Mouse (Mus musculus) gonadal fat pad, adult 2 months (tissue): Measurements from ENCODE around the gene Sdk2. TPM values are rescaled to one million over a fixed set of nuclear protein-coding genes. Genes with fewer than 3 reads are reported as not detected.

Source experiments
- DNase-seq: peaks from one replicate; pipeline ENCODE4 v3.0.0-alpha.2; 2012; ENCODE audit warnings: low read depth
- polyA plus RNA-seq: library from polyadenylated mRNA; depleted of rRNA; stranded (reverse); fragments of >200 nt; gene quantifications from 2 replicates; pipeline ENCODE4 v1.2.3, GENCODE M21; 2012; rRNA removed

The Sdk2 gene
- polyA plus RNA-seq = 8.0 and 9.5 TPM in 2 replicates

DNA sequence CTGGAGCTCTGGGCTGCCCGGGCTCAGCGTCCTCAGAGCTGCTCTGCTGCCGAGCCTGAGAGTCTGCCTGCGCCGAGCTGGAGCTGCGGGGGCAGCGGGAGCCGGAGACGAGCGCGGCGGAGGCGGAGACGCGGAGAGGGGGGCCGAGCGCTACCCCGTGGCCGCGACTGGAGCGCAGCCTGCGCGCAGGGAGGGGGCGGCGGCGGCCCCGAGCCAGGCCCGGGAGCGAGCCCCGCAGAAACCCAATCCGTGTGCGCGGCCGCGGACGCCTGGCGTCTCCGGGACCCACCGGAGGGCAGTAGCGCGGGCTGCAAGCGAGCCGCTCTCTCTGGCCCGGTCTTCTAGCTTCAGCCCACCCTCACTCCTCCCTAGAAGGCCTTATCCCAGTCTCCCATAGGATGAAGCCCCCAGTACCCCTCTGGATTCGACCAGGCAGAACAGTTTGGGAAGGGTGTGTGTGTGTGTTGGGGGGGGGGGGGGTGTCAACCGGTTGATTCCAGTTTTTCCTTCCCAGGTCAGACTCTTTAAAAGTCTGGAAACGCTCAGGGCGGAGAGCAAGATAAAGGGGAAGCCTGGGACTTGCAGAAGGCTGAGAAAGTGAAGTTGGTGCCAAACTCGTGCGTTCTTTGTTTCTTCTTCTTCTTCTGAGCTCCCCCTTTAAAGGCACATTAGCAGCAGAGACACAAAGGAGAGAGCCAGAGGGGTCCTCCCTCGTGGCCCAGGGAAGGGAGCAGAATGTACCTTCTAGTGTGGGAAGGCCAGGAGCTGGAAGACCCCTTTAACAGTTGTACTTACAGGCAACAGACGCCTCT is at the start of gene Sdk2:
TSS of gene Sdk2 (minus strand) at position 96 of the 812 bp plus-strand sequence.
- DNase-seq = no peak

GRCm38 (mm10) chr11:114115077-114115476 is 48.2 kb upstream of the Sdk2 start:
- DNase-seq = no peak

- DNase-seq = no peak
Measured at GRCm38 (mm10) chr11:114114674-114115073, 47.8 kb upstream of the Sdk2 start.

DNA sequence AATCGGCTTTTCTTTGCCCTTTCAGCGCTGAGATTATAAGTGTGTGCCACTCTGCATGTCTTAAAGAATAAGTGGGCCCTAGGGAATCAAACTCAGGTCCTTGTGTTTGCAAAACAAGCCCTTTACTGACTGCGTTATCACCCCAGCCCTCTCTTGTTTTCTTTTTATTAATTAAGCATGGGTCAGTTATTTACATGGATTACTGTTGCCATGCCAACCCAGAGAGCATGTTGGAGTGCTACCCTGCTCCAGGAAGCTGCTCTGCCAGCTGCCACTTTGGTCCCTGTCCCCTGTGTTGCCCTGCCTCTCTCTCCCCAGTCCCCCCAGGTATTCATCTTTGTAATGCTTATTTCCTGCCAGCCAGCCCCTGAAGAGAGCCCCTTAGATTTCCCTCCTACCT is 44.0 kb upstream of the Sdk2 start:
- no peak for DNase-seq

DNA sequence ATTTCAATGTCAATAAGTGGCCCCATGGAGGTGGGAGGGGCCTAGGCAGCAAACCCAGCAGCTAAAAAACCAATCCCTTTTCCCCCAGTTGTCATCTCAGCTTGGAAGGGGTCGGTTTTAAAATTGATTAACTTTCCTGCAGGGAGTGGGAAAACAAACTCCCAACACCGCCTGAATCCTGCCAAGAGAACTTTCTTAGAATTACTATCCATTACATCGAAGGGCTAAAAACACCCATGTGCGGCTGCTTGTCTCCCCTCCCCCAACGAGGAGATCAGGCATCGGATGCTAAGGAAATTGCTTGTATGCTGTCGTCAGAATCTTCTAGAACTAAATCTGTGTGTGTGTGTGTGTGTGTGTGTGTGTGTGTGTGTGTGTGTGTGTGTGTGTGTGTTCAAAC is 26.8 kb upstream of the Sdk2 start:
- DNase-seq = no peak

- no peak for DNase-seq
Measured at GRCm38 (mm10) chr11:114093175-114093574, 26.3 kb upstream of the Sdk2 start.

GRCm38 (mm10) chr11:114080606-114081005 is 13.8 kb upstream of the Sdk2 start:
- DNase-seq = no peak

DNA sequence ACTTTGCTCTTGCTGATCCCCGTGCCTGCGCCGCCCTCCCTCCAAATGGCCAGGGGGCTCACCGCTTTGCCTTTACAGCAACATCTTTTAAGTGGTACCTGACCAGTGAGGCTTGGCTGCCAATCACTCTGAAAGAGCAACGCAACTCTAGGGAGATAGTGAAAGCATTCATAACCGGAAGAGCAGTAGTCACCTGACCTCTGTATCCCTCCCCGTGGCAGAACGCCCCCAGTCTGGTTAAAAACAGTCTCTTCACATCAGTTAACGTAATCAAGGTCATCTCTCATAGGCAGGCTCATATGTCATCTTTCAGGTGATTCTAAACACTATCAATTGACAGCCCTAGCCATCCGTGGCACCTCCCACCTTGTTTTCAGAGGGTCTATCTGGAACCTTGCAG is 5.8 kb upstream of the Sdk2 start:
- no peak for DNase-seq

DNA sequence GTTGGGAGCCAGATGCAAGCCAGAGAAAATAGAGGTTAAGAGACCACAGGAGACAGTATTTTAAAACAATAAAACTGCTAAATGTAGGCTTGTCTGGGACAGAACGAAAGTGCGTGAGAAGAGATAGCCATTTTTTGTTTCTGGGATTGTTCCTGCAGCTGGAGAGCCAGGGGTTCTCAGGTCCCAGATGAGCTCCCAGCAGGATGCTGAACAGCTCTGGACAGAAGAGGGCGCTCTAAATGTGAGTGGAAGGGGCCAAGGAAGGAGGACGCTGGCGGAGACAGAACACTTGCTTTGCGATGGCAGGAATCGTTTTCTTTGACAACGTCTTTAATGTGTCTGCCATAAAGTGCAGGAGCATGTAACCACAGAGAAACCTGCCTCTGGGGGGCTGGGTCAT is 5.2 kb upstream of the Sdk2 start:
- no peak for DNase-seq

GRCm38 (mm10) chr11:114070881-114071280 is 4.0 kb upstream of the Sdk2 start:
- no peak for DNase-seq

DNA sequence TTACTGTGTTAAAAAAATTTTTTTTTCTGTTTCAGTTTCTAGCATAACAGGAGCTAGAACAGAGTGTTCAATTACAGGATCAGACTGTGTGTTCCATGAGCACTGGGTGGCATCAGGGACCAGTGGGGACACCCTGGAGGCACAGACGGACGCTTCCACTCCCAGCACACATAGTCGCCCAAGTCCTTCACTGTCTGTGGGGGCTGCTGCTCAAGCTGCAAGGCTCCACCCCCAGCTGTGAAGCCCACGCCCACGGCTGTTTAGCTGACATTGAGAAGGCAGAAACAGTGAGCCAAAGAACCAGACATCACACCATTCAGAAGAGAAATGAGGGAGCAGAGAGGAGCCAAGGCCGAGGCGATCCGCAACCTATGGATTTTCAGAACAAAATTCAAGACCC is 3.3 kb upstream of the Sdk2 start:
- DNase-seq = no peak

DNA sequence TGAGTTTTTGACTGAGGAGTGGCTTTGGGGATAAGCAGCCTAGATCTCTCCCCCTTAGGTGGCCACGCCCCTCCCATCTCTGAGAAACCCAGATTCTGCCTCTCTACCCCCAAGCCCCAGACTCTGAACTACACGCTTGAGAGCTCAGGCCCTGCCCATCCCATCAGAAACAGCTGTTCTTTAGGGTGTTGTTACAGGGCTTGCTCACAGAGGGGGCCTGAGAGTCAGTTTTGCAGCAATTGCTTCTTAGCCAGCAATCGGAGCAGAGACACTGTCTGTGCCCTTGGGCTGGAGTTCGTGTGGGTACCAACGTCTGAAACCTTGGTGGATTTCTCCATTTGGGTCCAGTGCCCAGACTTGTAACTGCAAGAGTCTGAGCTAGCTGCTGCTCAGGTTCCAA is 1.5 kb upstream of the Sdk2 start:
- no peak for DNase-seq

GRCm38 (mm10) chr11:114066098-114066950 is 522 bp downstream of the Sdk2 start:
- DNase-seq = no peak

GRCm38 (mm10) chr11:114065596-114065995 is 1.2 kb downstream of the Sdk2 start:
- DNase-seq = no peak

DNA sequence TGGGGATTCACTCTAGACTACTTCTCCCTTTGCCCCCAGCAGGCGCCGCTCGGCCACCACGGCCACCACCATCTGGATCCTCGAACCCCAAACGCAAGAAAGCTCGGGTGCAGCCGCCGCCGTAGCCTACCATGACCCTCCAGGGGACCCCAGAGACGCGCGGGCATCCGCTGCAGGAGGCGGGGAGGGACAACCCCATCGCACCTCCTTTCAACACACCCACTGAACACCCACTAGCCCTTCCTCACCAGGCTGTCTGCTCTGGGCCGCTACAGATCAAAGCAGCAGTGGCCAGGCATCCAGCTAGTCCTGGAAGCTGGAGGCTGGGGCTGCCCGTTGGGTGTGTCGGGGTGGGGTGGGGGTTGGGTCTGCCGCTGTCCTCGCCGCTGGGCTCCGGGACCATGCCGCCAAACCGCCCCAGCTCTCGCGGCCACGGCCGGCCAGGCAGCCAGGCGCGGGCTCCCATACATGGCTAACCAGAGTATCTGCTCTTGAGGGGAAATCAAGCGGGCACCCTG is 1.9 kb downstream of the Sdk2 start:
- no peak for DNase-seq

GRCm38 (mm10) chr11:114061946-114062345 is 4.9 kb downstream of the Sdk2 start:
- no peak for DNase-seq

GRCm38 (mm10) chr11:114061265-114061664 is 5.6 kb downstream of the Sdk2 start:
- DNase-seq = no peak

DNA sequence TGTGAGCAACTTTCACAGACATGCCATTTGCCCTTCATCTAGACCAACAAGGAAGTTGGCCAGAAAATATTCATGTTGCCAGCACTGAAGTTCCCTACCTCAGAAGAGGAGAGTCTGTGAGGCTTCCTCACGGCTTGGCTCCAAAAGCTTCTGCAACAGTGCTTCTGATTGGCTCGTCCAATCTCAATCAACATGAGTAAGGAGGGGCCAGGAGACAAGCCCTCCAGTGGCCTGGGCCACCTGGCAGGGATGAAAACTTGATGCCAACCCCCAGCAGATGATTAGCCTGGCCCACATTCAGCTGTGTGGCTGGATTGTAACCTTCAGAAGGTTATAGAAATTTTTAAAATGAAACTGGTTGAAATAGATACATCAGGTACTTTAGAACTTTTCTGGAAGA is 10.5 kb downstream of the Sdk2 start:
- no peak for DNase-seq

GRCm38 (mm10) chr11:114054581-114055315 is 12.1 kb downstream of the Sdk2 start:
- no peak for DNase-seq

DNA sequence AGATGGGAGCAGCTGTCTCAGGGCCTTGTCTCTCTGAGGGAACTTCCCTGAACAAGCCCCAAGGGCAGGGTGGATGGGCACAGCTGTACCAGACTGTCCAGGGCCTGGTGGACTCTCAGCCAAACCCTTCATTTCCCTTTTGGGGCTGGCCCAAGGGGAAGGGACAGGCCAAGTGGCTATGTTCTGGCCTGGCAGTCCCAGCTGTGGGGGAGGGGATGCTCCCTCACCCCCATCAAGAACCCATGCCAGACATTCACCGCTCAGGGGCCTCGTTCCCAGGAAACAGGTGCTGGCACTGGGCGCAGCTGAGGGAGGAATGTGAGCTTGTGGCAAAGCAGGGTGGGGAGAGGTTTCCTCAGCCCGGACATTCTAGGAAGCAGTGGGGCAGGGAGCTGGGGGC is 15.5 kb downstream of the Sdk2 start:
- DNase-seq = no peak

- DNase-seq = peak; percentile 75
Measured at GRCm38 (mm10) chr11:114050511-114050910, 16.3 kb downstream of the Sdk2 start.

GRCm38 (mm10) chr11:114047887-114048331 is 18.9 kb downstream of the Sdk2 start:
- no peak for DNase-seq
